Mouse (Mus musculus): Measurements from ENCODE around the gene Cavin1.

Cavin1 gene

GRCm38 (mm10) chr11:100914415-100914814, 56.3 kb downstream of the Cavin1 start:
- DNase-seq (ENCODE audit: low read depth, low spot score) = no peak

DNA sequence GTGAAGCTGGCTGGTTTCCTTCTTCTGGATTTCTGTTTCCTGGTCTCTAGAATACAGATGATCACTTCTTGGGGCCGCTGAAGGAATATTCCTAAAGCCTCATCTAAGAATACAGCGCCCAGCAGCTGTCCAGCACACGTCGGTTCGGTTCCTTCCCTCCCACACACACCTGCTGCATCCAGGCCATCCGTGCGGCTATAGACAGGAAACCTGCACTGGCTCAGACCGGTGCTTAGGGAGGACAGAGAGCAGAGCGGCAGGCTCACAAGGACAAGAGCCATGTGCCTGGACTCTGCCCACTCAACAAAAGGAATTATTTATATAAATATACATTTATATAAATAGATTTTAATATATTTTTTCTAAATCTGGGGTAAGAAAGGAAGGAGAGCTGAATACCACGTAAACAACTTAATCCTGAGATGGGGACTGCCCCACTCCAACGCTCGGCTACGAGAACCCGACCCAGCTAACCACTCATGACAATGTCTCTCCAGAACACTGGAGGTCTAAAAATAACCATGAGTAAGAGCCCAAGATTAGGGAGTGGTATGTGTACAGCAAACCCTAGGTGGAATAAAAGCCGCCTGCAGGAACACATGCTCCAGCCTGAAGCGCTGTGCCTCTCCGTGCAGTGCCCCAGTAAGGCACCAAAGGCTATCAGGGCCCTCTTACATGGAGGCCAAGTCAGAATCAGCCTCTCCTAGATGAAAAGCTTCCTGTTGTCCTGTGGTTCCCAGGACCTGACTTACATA, 58.1 kb downstream of the Cavin1 start:
- no peak for DNase-seq (ENCODE audit: low read depth, low spot score)

- DNase-seq (ENCODE audit: low read depth, low spot score) = no peak
Measured at GRCm38 (mm10) chr11:100908567-100908966, 62.1 kb downstream of the Cavin1 start.

- DNase-seq (ENCODE audit: low read depth, low spot score) = no peak
Measured at GRCm38 (mm10) chr11:100908112-100908511, 62.6 kb downstream of the Cavin1 start.

DNA sequence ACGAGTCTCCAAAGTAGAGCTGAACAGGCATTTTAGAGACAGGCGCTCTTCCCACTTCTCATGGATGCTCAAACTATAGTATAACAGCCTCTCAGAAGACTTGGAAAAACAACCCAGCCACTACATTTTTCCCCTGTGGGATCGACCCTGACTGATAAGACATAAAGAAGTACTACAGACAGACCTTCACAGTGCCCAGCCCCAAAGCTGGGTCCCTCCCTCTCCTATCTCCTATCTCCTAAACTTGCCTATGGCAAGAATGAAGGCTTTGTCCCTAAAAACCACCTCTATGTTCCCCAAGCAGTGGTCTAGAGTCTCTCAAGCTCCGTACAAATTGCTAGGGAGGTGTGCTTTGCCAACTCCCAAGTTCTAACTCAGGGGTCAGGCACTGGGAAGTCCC, 63.8 kb downstream of the Cavin1 start:
- DNase-seq (ENCODE audit: low read depth, low spot score) = no peak
